Mouse (Mus musculus): Measurements from ENCODE around the gene Stxbp2. TPM values are rescaled to one million over a fixed set of nuclear protein-coding genes. Genes with fewer than 3 reads are reported as not detected.
"Not testable (repeated sequence)": the region's sequence is repeated elsewhere in the genome, so short reads cannot be mapped to it uniquely, and the experiment has no call there.

Gene Stxbp2
- 1 to 10 TPM; 1.2 to 1.9 TPM for total RNA-seq (2021)
- long read RNA-seq, experiment 1, partial matches to known transcripts, result 0 of 7 reads
- long read RNA-seq, experiment 1, other reads (novel, unspliced or antisense), result 6 of 7 reads
- long read RNA-seq, experiment 2, partial matches to known transcripts, result 0 of 2 reads
- long read RNA-seq, experiment 2, other reads (novel, unspliced or antisense), result 1 of 2 reads

DNA sequence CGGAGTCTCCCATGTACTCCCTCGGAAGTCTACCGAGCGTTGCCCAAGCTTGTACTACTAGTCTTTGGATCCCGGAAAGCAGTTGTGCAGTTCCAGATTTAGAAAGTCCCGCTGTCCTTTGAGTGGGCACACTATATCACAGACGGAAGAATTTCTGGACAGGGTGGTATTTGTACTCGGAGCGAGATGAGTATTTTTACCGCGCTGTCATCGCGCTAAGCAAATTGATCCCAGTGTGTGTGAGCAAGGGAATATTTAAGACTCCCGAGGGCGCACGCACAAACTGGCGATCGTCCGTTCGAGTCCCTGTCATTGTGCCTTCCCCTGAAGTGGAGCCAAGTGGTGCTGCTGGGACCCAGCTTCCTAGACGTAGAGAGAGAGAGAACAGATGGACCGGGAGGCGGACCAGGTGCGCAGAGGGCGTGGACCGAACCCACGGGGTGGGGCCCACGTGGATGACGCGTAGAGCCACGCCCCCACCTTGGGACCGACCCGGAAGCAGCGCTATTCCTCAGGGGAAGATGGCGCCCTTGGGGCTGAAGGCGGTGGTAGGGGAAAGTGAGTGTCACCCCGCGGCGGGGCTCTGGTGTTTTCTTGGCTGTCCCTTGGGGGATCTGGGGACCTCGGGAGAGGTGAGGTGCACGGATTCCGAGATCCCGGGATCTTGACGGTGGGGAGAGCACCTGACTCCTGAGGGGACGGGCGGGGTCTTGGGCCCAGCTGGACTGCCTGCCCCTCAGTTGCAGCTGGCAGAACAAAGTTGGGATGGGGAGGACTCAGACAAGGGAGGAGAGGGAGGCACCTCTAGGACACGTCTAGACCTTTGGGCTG is at the start of gene Stxbp2:
Gene Stxbp2 (plus strand): TSS at position 309 of the 831 bp plus-strand sequence.
- peak; percentile 31 for DNase-seq

DNA sequence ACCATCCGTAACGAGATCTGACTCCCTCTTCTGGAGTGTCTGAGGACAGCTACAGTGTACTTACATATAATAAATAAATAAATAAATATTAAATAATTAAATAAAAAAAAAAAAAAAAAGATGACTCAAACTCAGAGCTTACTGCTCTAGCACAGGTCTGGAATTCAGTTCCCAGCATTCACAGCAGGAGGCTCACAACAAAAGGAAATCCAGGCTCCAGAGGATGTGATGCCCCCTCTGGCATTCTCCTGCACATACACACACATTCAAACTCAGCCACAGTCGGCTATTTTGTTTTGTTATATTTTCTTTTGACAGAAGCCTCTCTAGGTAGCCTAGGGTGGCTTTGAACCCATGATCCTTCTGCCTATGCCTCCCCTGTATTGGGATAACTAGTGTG is 48.8 kb upstream of the Stxbp2 start:
- not testable (repeated sequence) for DNase-seq

DNA sequence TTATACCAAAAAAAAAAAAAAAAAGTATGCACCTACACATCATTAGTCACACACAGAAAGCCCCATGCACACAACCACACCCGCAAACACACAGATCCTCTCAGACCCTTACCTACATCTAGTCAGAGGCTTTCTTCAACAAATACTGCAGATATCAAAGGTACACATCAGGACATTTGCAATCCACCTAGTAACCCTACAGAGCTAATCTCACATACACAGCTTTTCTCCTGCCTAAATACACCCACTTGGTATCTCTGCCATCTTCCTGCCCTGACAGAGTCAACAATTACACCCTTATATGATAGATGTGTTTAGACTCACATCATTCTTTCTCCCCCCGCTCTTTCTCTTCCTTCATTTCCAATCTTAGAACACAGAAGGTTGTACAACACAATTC is 44.3 kb upstream of the Stxbp2 start:
- no peak for DNase-seq

DNA sequence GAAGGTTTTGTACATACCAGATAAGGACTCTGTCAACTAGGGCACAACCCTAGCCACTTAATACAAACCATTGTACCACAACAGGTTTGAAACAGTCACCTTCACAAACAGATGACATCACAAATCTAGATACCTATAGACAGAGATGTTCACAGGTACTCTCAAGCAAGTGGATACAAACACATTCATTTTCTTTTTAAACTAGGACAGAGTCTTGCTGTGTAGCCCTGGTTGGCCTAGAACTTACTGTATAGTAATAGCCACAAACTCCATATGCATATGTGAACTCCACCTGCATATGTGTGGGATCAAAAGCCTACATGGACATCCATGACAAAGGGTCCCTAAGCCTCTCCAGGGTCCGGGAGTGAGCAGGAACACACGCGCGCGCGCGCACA is 43.8 kb upstream of the Stxbp2 start, which contains the start of gene Camsap3:
Gene Camsap3 (plus strand): TSS at position 301 of the 398 bp plus-strand sequence.
- DNase-seq, result no peak

DNA sequence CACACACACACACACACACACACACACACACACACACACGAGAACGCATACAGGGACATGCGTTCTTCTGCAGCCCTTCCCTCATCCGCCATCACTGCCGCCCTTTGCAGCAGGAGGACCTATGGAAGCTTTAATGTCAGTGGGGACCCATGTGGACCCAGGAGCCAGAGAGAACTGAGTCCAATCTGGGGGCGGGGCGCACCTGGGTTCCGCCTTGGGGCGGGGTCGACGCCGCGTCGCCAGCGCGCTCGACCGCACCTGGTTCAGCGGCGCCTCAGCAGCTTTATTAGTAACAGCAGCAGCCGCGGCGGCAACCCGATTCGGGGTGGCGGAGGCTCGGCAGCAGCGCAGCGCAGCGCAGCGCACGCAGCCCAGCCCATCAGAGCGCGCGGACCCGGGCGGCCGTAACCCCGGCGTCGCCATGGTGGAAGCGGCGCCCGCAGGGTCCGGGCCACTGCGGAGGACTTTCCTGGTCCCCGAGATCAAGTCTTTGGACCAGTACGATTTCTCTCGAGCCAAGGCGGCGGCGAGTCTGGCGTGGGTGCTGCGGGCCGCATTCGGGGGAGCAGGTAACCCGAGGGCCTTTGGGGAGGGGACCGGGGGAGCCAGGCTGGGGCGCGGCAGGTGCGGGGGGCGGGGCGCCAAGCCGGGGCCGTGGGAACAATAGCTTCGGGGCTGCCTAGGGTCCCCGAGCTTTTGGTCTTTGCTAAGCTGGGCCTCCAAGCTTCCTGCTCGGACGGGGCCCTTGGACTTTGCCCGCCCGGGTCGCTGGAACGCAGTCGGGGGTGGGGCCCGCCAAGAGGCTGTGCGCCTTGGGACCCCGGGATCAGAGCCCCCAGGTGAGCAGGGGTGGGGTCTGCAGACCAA is 43.1 kb upstream of the Stxbp2 start:
- DNase-seq, result no peak

DNA sequence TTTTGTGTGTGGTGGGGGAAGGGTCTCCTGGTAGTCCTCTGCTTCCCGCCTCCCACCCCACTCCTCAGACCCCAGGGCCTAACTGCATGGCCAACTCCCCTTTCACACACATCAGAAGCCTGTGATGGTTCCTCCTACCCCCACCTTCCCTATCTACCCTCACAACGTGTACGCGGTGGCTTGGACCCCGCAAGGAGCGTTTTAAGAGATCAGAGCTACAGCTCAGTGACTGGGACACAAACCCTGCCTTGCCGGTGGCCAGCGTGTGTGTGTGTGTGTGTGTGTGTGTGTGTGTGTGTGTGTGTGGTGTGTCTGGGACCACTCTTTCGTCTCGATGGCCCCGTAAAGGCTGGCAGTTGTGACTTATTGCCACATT is 42.5 kb upstream of the Stxbp2 start:
- no peak for DNase-seq

DNA sequence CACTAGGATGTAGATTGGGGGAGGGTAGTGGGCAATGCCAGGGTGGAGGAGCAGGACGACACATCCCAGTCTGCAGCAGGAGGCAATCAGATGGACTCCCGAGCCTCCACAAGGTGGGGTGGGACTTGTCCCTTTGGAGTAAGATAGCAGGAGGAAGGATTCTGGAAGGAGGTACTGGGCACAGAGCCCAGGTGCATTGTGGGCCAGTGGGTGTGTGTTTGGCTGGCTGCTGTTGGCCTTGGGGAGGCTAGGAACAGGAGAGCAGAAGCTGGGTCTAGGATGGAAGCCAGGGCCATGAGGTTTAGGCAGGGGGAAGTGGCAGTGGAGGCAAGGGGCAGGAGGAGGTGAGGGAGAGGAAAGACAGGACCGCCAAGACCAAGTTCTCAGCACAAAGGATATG is 37.3 kb upstream of the Stxbp2 start:
- DNase-seq, result no peak

DNA sequence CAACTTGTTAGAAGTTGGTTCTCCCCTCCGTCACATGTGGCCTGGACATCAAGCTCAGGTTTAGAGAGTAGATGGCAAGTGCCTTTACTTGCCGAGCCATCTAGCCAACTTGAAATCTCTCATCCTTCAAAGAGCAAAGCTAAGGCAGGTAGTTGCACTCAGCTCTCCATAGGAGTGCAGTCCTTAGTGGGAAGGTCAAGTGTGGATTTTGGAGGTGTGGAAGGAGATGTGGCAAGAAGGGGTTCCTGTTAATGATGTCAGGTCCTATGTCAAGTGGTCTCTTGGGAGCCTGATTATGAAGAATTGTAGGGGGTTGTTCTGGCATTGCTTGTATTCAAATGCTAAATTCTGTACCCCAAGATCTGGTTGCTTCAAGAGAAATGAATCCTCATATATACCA is 36.3 kb upstream of the Stxbp2 start:
- DNase-seq, result no peak

DNA sequence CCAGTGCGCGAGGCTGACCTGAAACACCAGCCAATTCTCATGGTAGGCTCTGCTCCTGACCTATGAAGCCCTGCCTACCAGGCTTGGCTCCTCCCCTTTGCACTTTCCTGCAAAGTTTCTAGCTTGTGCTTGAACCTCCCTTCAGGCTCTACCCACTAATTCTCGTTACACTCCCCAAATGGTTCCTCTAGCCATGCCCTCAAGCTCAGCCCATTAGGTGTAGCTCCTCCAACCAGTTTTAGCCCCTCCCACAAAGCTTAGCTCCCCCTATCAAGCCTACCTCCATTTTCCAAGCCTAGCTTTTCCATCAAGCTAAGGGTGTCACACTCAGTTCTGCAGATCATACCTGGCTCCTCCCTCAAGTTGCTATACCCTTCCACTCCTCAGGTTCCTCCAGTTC is 32.7 kb upstream of the Stxbp2 start:
- no peak for DNase-seq

DNA sequence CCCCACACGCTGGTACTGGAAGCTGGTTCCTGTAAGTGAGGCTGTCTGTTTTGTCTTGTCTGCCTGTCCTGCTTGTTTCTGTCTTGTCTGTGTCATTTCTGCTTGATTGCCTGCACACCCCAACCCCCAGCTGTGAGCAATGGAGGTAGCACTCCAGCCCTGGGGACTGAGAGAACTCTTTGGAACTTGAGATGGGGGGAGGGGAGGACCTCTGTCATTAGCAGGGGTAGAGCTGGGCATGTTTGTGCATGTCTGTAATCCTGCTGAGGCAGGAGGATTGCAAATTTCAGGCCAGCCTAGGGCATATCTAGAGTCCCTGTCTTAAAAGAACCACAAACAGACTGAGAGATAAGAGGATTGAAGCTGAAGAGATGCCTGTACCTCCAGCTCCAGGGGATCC is 31.5 kb upstream of the Stxbp2 start:
- DNase-seq, result no peak

DNA sequence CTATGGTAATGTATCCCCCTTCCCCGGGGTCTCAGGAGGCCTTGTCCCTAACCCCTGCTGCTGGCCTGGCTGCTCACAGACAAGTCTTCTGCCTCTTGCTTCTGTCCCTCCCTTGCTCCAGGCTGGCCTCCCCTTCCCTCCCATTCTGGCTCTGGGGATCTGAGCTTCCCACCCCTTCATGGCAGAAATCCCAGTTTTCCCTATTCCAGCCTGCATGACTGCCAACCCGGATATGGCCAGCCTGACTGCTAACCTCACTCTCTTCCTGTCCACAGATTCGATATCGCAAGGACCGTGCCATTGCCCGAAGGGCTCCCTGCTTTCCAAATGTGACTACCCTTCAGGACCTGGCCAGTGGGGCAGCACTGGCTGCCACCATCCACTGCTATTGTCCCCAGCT is 30.4 kb upstream of the Stxbp2 start:
- peak; percentile 74 for DNase-seq

DNA sequence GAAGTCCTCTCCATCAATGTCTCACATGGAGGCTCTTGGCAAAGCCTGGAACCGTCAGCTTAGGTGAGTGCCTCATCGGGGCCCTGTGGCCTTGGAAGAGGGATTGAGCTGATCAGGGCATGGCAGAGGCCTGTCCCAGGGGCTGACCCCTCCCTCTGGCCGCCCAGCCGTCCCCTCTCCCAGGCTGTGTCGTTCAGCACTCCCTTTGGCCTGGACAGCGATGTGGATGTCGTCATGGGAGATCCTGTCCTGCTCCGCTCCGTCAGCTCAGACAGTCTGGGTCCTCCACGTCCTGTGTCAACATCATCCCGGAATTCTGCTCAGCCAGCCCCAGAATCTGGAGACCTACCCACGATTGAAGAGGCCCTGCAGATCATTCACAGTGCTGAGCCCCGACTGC is 27.3 kb upstream of the Stxbp2 start:
- DNase-seq, result no peak

DNA sequence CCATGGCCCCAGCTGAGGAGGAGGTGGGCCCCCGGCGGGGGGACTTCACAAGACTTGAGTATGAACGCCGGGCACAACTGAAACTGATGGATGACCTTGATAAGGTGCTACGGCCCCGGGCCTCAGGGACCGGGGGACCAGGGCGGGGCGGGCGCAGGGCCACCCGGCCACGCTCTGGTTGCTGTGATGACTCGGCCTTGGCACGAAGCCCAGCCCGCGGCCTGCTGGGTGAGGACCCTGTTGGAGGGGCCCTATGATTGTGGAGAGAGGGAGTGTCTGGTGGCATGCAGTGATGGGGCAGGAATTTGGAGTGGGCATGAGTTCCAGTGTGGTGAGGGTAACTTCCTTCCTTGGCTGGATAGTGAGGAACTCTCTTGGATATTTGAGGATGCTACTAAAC is 24.2 kb upstream of the Stxbp2 start:
- no peak for DNase-seq

DNA sequence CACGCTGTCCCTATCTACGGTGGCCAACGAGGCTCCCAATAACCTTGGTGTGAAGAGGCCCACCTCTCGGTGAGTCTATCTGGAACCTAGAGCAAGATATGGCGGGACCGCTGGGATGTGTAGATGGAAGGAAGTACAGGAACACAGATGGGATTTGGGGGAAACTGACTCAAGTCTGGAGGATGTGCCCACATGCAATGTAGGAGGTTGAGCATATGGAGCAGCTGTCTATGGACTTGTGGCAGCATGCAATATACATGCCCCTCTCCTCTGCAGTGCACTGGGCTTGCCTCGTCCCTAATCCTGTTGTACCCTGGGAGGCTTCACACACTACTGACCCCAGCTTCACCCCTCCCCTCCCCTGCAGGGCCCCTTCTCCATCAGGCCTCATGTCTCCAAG is 22.9 kb upstream of the Stxbp2 start:
- no peak for DNase-seq

DNA sequence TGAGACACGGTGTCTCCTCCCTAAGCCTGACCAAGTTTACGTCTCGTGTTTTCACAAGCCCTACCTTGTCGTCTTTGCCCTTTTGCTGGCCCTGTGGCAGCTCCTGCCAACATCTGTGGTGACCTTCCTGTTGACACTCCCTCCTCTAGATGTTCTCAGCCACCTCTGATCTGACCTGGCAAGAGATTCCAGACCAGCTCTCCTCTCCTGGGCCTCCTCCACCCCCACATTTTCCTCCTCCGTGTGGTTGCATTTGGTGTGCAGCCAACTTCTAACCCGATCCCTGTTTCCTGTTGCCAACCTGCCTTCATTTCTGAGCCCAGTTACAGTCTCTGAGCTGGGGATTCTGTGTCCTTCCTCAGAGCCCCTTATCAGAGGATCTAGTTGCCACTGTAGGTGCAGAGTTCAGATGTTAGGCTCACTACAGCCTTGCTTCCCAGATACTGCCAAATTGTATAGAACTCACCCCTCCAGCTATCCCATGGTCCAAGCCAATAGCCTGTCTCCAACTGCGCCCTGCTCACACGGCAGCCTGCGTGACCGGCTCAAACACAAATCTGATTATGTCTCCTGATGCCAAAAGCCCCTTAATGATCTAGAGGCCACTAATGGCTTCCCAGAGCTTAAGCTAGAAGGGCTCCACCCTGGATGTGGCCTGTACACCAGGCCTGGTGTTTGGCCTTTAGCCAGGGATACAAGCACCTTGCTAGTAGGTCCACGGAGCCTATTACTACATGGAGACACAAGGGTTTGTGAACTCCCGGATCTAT is 21.5 kb upstream of the Stxbp2 start:
- DNase-seq, result no peak

DNA sequence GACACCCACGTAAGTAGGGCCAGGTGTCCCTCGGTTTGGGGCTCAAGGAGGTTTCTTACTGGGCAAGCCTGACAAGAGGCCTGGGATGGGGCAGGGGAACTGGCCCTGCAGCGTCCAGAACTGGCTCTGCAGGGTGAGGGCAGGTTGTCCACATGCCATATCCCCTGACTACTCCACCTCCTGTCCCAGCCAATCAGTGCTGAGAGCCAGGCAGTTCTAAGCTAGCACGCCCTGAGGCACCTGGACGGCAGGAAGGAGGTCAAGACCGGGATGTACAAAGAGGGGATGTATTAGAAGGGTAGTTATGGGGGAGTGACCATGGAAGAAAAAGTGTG is 21.0 kb upstream of the Stxbp2 start:
- no peak for DNase-seq

DNA sequence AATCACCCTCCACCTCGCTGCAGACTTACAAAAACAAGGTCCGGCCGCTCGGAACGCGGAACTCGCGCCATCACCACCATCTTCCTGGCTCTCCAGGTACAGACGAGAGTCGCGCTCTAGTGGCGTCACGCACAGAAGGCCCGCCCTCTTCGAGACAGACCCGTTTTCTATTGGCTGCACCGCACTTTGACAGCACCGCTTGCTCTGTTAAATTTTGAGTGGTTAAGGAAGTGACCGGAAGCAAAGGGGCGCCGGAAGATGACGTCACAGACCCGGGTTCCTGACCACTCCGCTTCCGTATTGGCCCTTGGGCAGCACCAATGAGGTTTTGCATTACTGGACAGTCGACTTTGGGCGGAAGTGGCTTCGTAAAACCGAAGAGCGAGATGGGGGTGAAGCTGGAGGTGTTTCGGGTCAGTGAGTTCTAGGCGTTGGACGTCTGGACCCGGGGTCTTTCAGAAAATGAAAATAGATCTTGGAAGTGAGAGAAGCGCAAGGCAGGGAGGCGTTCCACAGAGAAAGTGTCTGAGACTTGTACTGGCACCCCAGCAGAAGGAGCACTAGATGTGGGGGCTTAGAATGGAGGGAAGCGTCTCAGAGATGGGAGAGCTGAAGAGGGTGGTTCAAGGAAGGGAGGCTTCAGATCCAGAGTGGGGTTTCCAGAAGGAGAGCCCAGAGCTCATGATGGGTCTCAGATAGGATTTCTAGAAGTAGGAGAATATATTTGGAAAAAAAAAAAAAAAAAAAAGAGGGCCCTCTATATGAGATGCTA is 9.4 kb upstream of the Stxbp2 start, which contains the start of the genes Xab2 and Pet100:
Gene Xab2 (minus strand): TSS at position 118 of the 772 bp plus-strand sequence.
Gene Pet100 (plus strand): TSS at position 350 of the 772 bp plus-strand sequence.
- peak; percentile 98 for DNase-seq

DNA sequence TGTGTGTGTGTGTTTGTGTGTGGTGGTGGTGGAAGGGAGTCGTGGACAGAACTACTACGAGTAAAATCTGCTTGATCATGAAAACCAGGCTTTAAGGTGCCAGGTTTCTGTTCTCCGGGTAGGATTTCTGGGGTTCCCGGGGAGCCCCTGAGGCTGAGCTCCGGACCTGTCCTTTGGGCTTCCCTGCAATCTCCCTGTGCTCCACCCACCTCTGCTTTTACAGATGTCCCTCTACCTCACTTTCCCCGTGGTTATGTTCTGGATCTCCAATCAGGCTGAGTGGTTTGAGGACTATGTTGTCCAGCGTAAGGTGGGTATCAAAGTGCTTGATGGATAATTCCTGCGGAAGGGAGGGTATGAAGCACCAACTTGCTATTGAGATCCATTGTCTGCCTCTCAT is 8.6 kb upstream of the Stxbp2 start:
- no peak for DNase-seq

DNA sequence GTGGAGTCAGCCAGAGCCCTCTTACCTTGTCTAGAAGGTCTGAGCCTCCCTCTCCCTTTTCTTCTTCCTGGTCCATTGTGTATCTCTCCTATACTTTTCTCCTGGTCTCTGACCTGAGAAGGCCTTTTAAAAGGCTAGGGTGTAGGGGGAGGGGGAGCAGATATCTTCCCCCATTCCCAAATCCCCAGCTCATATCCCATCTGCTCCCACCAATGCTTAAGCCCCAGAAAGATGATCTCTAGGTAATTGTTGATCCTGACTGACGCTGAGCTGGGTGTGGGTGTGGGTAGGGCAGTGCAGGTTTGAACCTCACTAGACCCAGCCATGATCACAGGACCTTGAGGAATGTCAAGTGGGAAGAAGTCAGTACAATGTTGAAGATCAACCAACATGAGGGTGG is 5.3 kb upstream of the Stxbp2 start, which contains the start of gene Pcp2:
Gene Pcp2 (minus strand): TSS at position 101 of the 400 bp plus-strand sequence.
- no peak for DNase-seq

DNA sequence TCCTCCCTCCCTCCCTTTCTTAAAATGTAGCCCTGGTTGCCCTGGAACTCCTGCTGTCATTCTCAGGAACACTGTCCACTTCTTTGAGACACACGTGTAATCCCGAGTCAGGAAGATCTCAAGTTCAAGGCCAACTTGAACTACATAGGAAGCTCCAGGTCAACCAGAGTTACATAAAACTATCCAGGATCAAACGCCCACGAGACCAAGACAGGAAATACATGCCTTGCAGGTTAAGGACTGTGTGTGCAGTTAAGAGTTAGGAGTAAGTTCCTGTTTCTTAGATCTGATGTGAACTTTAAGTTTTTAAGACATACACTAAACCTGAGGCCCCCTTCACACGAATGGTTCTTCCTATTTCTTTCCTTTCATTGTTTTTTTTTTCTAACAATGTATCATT is 3.8 kb upstream of the Stxbp2 start:
- no peak for DNase-seq

DNA sequence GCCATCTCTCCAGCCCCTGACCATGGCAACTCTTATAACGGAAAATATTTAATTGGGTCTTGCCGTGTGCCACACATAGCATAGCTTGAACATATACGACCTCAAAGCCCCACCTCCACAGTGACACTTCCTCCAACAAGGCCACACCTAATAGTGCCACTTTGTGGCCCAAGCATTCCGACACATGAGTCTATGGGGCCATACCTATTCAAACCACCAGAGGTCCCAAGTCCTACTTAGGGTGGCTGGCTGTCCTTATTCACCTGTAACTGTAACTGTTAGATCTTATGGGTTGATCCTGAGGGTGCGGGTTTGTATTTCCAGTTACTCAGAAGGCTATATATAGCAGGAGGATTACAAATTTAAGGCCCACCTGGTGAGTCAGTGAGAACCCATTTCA is 2.7 kb upstream of the Stxbp2 start:
- no peak for DNase-seq

Measured in gastrocnemius, postnatal 25 days (tissue).